Mouse (Mus musculus): Measurements from ENCODE around the gene Thy1. TPM values are rescaled to one million over a fixed set of nuclear protein-coding genes. Genes with fewer than 3 reads are reported as not detected.

Gene Thy1
- polyA plus RNA-seq, 1 experiment: 767 TPM

- TF ChIP-seq POLR2A (IDR thresholded peaks at IDR 0.05; ENCODE audit: insufficient read depth, low read depth, low read length) (no peak), CTCF (IDR thresholded peaks at IDR 0.05; ENCODE audit: insufficient read depth, low read depth, low read length) (no peak)
- Histone ChIP-seq H3K27ac (ENCODE audit: insufficient read depth, low read depth, low read length) (no peak overlapping the region), H3K4me1 (ENCODE audit: control insufficient read depth, insufficient read depth, low read length) (peaks cover 22% of the 10 kb centered on the region), H3K4me3 (ENCODE audit: insufficient read depth, low read depth, low read length) (no peak overlapping the region)
- 87% methylated on average over 8 of the region's 8 CpGs for WGBS
Measured at GRCm38 (mm10) chr9:44049381-44050165, 6.4 kb downstream of the Thy1 start.

GRCm38 (mm10) chr9:44052855-44053254, 9.7 kb downstream of the Thy1 start:
- Histone ChIP-seq H3K4me3 (ENCODE audit: insufficient read depth, low read depth, low read length) (no peak overlapping the region), H3K27ac (ENCODE audit: insufficient read depth, low read depth, low read length) (no peak overlapping the region), H3K4me1 (ENCODE audit: control insufficient read depth, insufficient read depth, low read length) (peaks cover 14% of the 10 kb centered on the region)
- WGBS: 75% methylated on average over 3 of the region's 3 CpGs
- no peak for TF ChIP-seq POLR2A (IDR thresholded peaks at IDR 0.05; ENCODE audit: insufficient read depth, low read depth, low read length)
- TF ChIP-seq CTCF (IDR thresholded peaks at IDR 0.05; ENCODE audit: insufficient read depth, low read depth, low read length): no peak

- TF ChIP-seq POLR2A (IDR thresholded peaks at IDR 0.05; ENCODE audit: insufficient read depth, low read depth, low read length) (no peak), CTCF (IDR thresholded peaks at IDR 0.05; ENCODE audit: insufficient read depth, low read depth, low read length) (no peak)
- Histone ChIP-seq H3K4me1 (ENCODE audit: control insufficient read depth, insufficient read depth, low read length) (peaks cover 4% of the 10 kb centered on the region), H3K4me3 (ENCODE audit: insufficient read depth, low read depth, low read length) (no peak overlapping the region), H3K27ac (ENCODE audit: insufficient read depth, low read depth, low read length) (no peak overlapping the region)
- 77% methylated on average over 1 of the region's 1 CpGs for WGBS
Measured at GRCm38 (mm10) chr9:44053936-44054335, 10.8 kb downstream of the Thy1 start.

GRCm38 (mm10) chr9:44058606-44059005, 15.4 kb downstream of the Thy1 start:
- TF ChIP-seq POLR2A (IDR thresholded peaks at IDR 0.05; ENCODE audit: insufficient read depth, low read depth, low read length) (no peak), CTCF (IDR thresholded peaks at IDR 0.05; ENCODE audit: insufficient read depth, low read depth, low read length) (no peak)
- no peak overlapping the region for H3K27ac ChIP-seq (ENCODE audit: insufficient read depth, low read depth, low read length)
- H3K4me1 ChIP-seq (ENCODE audit: control insufficient read depth, insufficient read depth, low read length): no peaks in the 10 kb centered on the region
- 86% methylated on average over 6 of the region's 6 CpGs for WGBS
- no peak overlapping the region for H3K4me3 ChIP-seq (ENCODE audit: insufficient read depth, low read depth, low read length)

- Histone ChIP-seq H3K4me1 (ENCODE audit: control insufficient read depth, insufficient read depth, low read length) (peaks cover 6% of the 10 kb centered on the region), H3K27ac (ENCODE audit: insufficient read depth, low read depth, low read length) (no peak overlapping the region), H3K4me3 (ENCODE audit: insufficient read depth, low read depth, low read length) (no peak overlapping the region)
- WGBS: 40% methylated on average over 1 of the region's 1 CpGs
- TF ChIP-seq CTCF (IDR thresholded peaks at IDR 0.05; ENCODE audit: insufficient read depth, low read depth, low read length) (no peak), POLR2A (IDR thresholded peaks at IDR 0.05; ENCODE audit: insufficient read depth, low read depth, low read length) (no peak)
Measured at GRCm38 (mm10) chr9:44065177-44065576, 22.0 kb downstream of the Thy1 start.

GRCm38 (mm10) chr9:44066785-44067225, 23.6 kb downstream of the Thy1 start, which contains the start of gene Usp2:
Gene Usp2, plus strand, starts transcription at chr9:44067021.
- peak within 1 kb of the TSS; percentile 65 for H3K4me3 ChIP-seq (ENCODE audit: insufficient read depth, low read depth, low read length)
- H3K4me1 ChIP-seq (ENCODE audit: control insufficient read depth, insufficient read depth, low read length): peaks cover 13% of the 10 kb centered on the region
- H3K27ac ChIP-seq (ENCODE audit: insufficient read depth, low read depth, low read length): peak within 1 kb of the TSS; percentile 79
- TF ChIP-seq CTCF (IDR thresholded peaks at IDR 0.05; ENCODE audit: insufficient read depth, low read depth, low read length): peak; percentile 81
- peak; percentile 39; the same call in 1 of the 2 replicates for TF ChIP-seq POLR2A (IDR thresholded peaks at IDR 0.05; ENCODE audit: insufficient read depth, low read depth, low read length)
- under 1% methylated on average over 38 of the region's 38 CpGs for WGBS

GRCm38 (mm10) chr9:44067241-44067959, 24.2 kb downstream of the Thy1 start:
- Histone ChIP-seq H3K27ac (ENCODE audit: insufficient read depth, low read depth, low read length) (peak overlapping the region; percentile 79), H3K4me1 (ENCODE audit: control insufficient read depth, insufficient read depth, low read length) (peaks cover 19% of the 10 kb centered on the region), H3K4me3 (ENCODE audit: insufficient read depth, low read depth, low read length) (peak overlapping the region; percentile 65)
- 2% methylated on average over 15 of the region's 15 CpGs for WGBS
- TF ChIP-seq CTCF (IDR thresholded peaks at IDR 0.05; ENCODE audit: insufficient read depth, low read depth, low read length): no peak
- peak; percentile 2; the same call in 1 of the 2 replicates for TF ChIP-seq POLR2A (IDR thresholded peaks at IDR 0.05; ENCODE audit: insufficient read depth, low read depth, low read length)

GRCm38 (mm10) chr9:44067960-44068330, 24.8 kb downstream of the Thy1 start:
- WGBS: 88% methylated on average over 6 of the region's 6 CpGs
- no peak for TF ChIP-seq CTCF (IDR thresholded peaks at IDR 0.05; ENCODE audit: insufficient read depth, low read depth, low read length)
- TF ChIP-seq POLR2A (IDR thresholded peaks at IDR 0.05; ENCODE audit: insufficient read depth, low read depth, low read length): no peak
- Histone ChIP-seq H3K4me1 (ENCODE audit: control insufficient read depth, insufficient read depth, low read length) (peaks cover 24% of the 10 kb centered on the region), H3K27ac (ENCODE audit: insufficient read depth, low read depth, low read length) (no peak overlapping the region), H3K4me3 (ENCODE audit: insufficient read depth, low read depth, low read length) (no peak overlapping the region)

GRCm38 (mm10) chr9:44069252-44069651, 26.1 kb downstream of the Thy1 start:
- peaks cover 28% of the 10 kb centered on the region for H3K4me1 ChIP-seq (ENCODE audit: control insufficient read depth, insufficient read depth, low read length)
- H3K4me3 ChIP-seq (ENCODE audit: insufficient read depth, low read depth, low read length): no peak overlapping the region
- H3K27ac ChIP-seq (ENCODE audit: insufficient read depth, low read depth, low read length): no peak overlapping the region
- WGBS: 56% methylated on average over 7 of the region's 7 CpGs
- no peak for TF ChIP-seq POLR2A (IDR thresholded peaks at IDR 0.05; ENCODE audit: insufficient read depth, low read depth, low read length)

Data from olfactory bulb, adult 2 months (tissue).